Mouse (Mus musculus) C2C12 (cell line): ENCODE measurements around the gene Smoc1.

Experiments used
- CEBPB ChIP-seq: IDR thresholded peaks from one replicate; pipeline ENCODE4 v1.6.1; 2011; ENCODE audit warnings: low read depth, mild to moderate bottlenecking, control low read depth, moderate library complexity
- CTCF ChIP-seq: IDR thresholded peaks from one replicate; pipeline ENCODE4 v1.5.1; 2011; ENCODE audit not compliant: control insufficient read depth, insufficient read depth, insufficient read length
- FOSL1 ChIP-seq: IDR thresholded peaks from one replicate; pipeline ENCODE4 v1.8.0; 2011; ENCODE audit warnings: mild to moderate bottlenecking, low read length; ENCODE audit not compliant: poor library complexity, insufficient read depth, severe bottlenecking
- MAX ChIP-seq: IDR thresholded peaks from one replicate; pipeline ENCODE4 v1.6.1; 2011; ENCODE audit warnings: mild to moderate bottlenecking, control low read depth
- MYOD1 ChIP-seq: IDR thresholded peaks from one replicate; pipeline ENCODE4 v1.6.1; 2011; ENCODE audit warnings: low read depth; ENCODE audit not compliant: control insufficient read depth, insufficient read length
- MYOG ChIP-seq: IDR thresholded peaks from one replicate; pipeline ENCODE4 v1.6.1; 2011; ENCODE audit not compliant: control insufficient read depth, insufficient read length; ENCODE audit errors: extremely low read depth
- USF1 ChIP-seq: IDR thresholded peaks from one replicate; pipeline ENCODE4 v1.6.1; 2011; ENCODE audit warnings: low read depth, mild to moderate bottlenecking, control low read depth, moderate library complexity

GRCm38 (mm10) chr12:81057619-81058018, 31.0 kb downstream of the Smoc1 start:
- TF ChIP-seq CTCF = no peak
- TF ChIP-seq MAX = no peak
- TF ChIP-seq USF1 = no peak
- no peak for TF ChIP-seq CEBPB
- no peak for TF ChIP-seq MYOD1
- TF ChIP-seq FOSL1 = no peak
- no peak for TF ChIP-seq MYOG
